Mouse (Mus musculus): ENCODE results near the gene Tgds.

DNA sequence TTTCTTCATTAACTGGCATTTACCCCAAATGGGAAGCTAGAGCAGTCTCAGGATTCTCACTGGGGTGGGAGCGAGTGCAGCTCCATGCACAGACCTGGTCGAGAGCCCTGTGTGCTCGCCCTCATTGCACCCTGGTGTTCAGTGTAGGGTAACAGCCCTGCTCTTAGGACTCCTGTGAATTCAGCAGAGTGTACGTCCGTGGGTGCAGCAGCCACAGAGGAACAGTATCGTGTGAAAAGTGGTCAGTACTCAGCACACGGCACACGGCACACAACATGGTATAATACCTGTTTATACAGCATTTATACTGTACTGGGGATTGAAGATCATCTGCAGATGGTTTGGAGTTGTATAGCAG, 19.7 kb upstream of the Tgds start:
- TF ChIP-seq POLR2A (IDR thresholded peaks at IDR 0.05; ENCODE audit: extremely low read depth, insufficient read depth, low read length), result no peak
- no peak for TF ChIP-seq CTCF (IDR thresholded peaks at IDR 0.05; ENCODE audit: extremely low read depth, insufficient read depth, low read length)
